Mouse (Mus musculus) thymus, adult 2 months (tissue): ENCODE results near the gene Ulbp1.
"Not testable (repeated sequence)": the region's sequence is repeated elsewhere in the genome, so short reads cannot be mapped to it uniquely, and the experiment has no call there.

Source experiments
- CTCF ChIP-seq: fragments of 200-500 bp; IDR thresholded peaks from 2 replicates; pipeline ENCODE4 v1.5.1; 2012; ENCODE audit warnings: mild to moderate bottlenecking, control low read depth, low read length, moderate library complexity, borderline replicate concordance; ENCODE audit not compliant: control insufficient read depth, poor library complexity, insufficient read depth; ENCODE audit errors: extremely low read depth
- POLR2A ChIP-seq: fragments of 200-500 bp; IDR thresholded peaks from 2 replicates; pipeline ENCODE4 v1.6.1; 2012; ENCODE audit warnings: mild to moderate bottlenecking, low read length, control low read depth, moderate library complexity; ENCODE audit not compliant: control insufficient read depth, poor library complexity, insufficient read depth; ENCODE audit errors: extremely low read depth

DNA sequence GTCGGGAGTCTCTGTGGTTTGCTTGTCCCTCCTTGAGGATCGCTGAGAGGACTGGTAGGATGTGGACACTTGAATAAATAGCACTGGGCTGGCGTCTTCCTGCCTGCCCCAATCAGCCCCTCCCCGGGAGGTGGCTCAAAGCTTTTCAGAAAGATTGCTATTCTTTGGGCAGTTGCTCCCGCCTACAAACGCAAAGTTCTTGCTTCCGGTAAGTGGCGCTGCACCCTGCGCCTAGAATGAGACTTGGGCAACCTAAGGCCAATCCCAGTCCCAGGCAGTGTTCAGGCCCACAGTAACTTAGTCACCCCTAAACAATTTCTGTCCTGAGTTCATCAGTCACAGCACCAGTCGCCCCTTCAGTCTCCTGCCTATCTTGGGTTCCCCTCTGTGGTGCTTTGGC is 18.9 kb upstream of the Ulbp1 start:
- TF ChIP-seq CTCF, POLR2A: not testable (repeated sequence)
